In genomic region chr6:51730564-51731351, GRCm38 (mm10) we compare ENCODE assay signal across 14 mouse cellular contexts.
DNase-seq lines count a peak whose midpoint lies in the region; ATAC-seq lines count a peak whose summit lies in the region.
"Had no signal": no experiment of that assay in that cellular context is flagged by ENCODE, and none has a peak within 500 bp of the region (broad histone marks: within the 10 kb centered on the region; RNA-seq: fewer than 3 reads in every experiment).

No protein-coding gene starts in this region.

- H3K4me1 ChIP-seq in heart, embryonic 11.5 days (ENCODE audit: control insufficient read depth, insufficient read depth, low read length): peaks cover 5% of the 10 kb centered on the region; the same call in 1 of the 2 replicates
- peaks cover 24% of the 10 kb centered on the region for H3K4me1 ChIP-seq in hindbrain, embryonic 15.5 days (replicated peaks)
- H3K4me1 ChIP-seq: intestine, embryonic 15.5 days; stomach, embryonic 15.5 days had no signal

- no peaks in the 10 kb centered on the region for H3K36me3 ChIP-seq in heart, embryonic 11.5 days (ENCODE audit: control insufficient read depth, insufficient read depth, low read length)
- no peaks in the 10 kb centered on the region for H3K36me3 ChIP-seq in hindbrain, embryonic 15.5 days
- H3K36me3 ChIP-seq: embryonic facial prominence, embryonic 13.5 days; intestine, embryonic 15.5 days; limb, embryonic 13.5 days; stomach, embryonic 15.5 days had no signal

- ATAC-seq in heart, embryonic 11.5 days (replicated peaks; ENCODE audit: insufficient number of reproducible peaks, low FRiP score, low TSS enrichment): no peak
- ATAC-seq in hindbrain, embryonic 15.5 days (ENCODE audit: low FRiP score, low read depth): peak; percentile 21; the same call in 1 of the 2 replicates
- ATAC-seq: intestine, embryonic 15.5 days had no signal

- no peaks in the 10 kb centered on the region for H3K9me3 ChIP-seq in heart, embryonic 11.5 days (replicated peaks; ENCODE audit: control insufficient read depth, low read length)
- no peaks in the 10 kb centered on the region for H3K9me3 ChIP-seq in hindbrain, embryonic 15.5 days
- H3K9me3 ChIP-seq: embryonic facial prominence, embryonic 13.5 days; intestine, embryonic 15.5 days; limb, embryonic 13.5 days; stomach, embryonic 15.5 days had no signal

- H3K27me3 ChIP-seq in heart, embryonic 11.5 days (ENCODE audit: control insufficient read depth, insufficient read depth, low read length): no peaks in the 10 kb centered on the region
- H3K27me3 ChIP-seq in hindbrain, embryonic 15.5 days: no peaks in the 10 kb centered on the region
- H3K27me3 ChIP-seq: intestine, embryonic 15.5 days; limb, embryonic 13.5 days; stomach, embryonic 15.5 days had no signal

- H3K4me2 ChIP-seq in heart, embryonic 11.5 days: no peak overlapping the region
- H3K4me2 ChIP-seq in hindbrain, embryonic 15.5 days: no peak overlapping the region
- H3K4me2 ChIP-seq: embryonic facial prominence, embryonic 13.5 days; intestine, embryonic 15.5 days; limb, embryonic 13.5 days; stomach, embryonic 15.5 days had no signal

- H3K9ac ChIP-seq in heart, embryonic 11.5 days (ENCODE audit: low read depth, low read length): no peak overlapping the region
- no peak overlapping the region for H3K9ac ChIP-seq in hindbrain, embryonic 15.5 days
- H3K9ac ChIP-seq: embryonic facial prominence, embryonic 13.5 days; intestine, embryonic 15.5 days; limb, embryonic 13.5 days; stomach, embryonic 15.5 days had no signal

- H3K4me3 ChIP-seq in heart, embryonic 11.5 days (ENCODE audit: low read depth, low read length): no peak overlapping the region
- no peak overlapping the region for H3K4me3 ChIP-seq in hindbrain, embryonic 15.5 days
- H3K4me3 ChIP-seq: embryonic facial prominence, embryonic 13.5 days; intestine, embryonic 15.5 days; left cerebral cortex, adult 2 months; limb, embryonic 13.5 days; stomach, embryonic 15.5 days had no signal

- DNase-seq in heart, adult 11 months: peak; percentile 60
- peak; percentile 4 for DNase-seq in urinary bladder, adult 2 months (ENCODE audit: low spot score)
- no peak for DNase-seq in urinary bladder, postnatal 4 days (ENCODE audit: low spot score in 2 of 2)
- no peak for DNase-seq in layer of hippocampus, postnatal 25 days (ENCODE audit: extremely low spot score in 1 of 2, low spot score in 1 of 2)
- no peak for DNase-seq in thymus, postnatal 4 days
- DNase-seq in gastrocnemius, postnatal 25 days: no peak
- DNase-seq: lung, postnatal 36 days had no signal

- H3K27ac ChIP-seq in heart, embryonic 11.5 days (ENCODE audit: low read depth, low read length): no peak overlapping the region
- H3K27ac ChIP-seq in hindbrain, embryonic 15.5 days (replicated peaks): no peak overlapping the region
- H3K27ac ChIP-seq: embryonic facial prominence, embryonic 13.5 days; intestine, embryonic 15.5 days; left cerebral cortex, adult 2 months; limb, embryonic 13.5 days; stomach, embryonic 15.5 days had no signal

- 55% methylated on average over 17 of the region's 17 CpGs for WGBS in heart, embryonic 11.5 days (ENCODE audit: insufficient replicate concordance)
- WGBS in hindbrain, embryonic 15.5 days: 52% methylated on average over 17 of the region's 17 CpGs

Comparison
In these comparisons a context has a peak if more than half of its experiments do, and no peak if none do; other contexts are left out.
1. DNase-seq: peak in heart, adult 11 months (single experiment) and urinary bladder, adult 2 months (single experiment); none in urinary bladder, postnatal 4 days (0 of 2), layer of hippocampus, postnatal 25 days (0 of 2), thymus, postnatal 4 days (single experiment) and gastrocnemius, postnatal 25 days (single experiment).